Mouse (Mus musculus): ENCODE data around the gene Snupn.

- TF ChIP-seq POLR2A (IDR thresholded peaks at IDR 0.05; ENCODE audit: insufficient read length, low read depth) (peak; percentile 58), USF1 (IDR thresholded peaks at IDR 0.05; ENCODE audit: low read depth) (no peak), MYOG (IDR thresholded peaks at IDR 0.05; ENCODE audit: control insufficient read depth in 1 of 3, insufficient read depth in 1 of 3, insufficient read length in 2 of 3, low read depth in 2 of 3) (no peak), E2F4 (IDR thresholded peaks at IDR 0.05; ENCODE audit: insufficient read depth) (no peak), TCF3 (IDR thresholded peaks at IDR 0.05; ENCODE audit: insufficient read length, low read depth) (no peak), CEBPB (IDR thresholded peaks at IDR 0.05; ENCODE audit: insufficient read depth, poor library complexity, severe bottlenecking) (no peak), POLR2AphosphoS2 (IDR thresholded peaks at IDR 0.05; ENCODE audit: insufficient read length, low read depth) (no peak), TCF12 (IDR thresholded peaks at IDR 0.05; ENCODE audit: insufficient read depth, poor library complexity, severe bottlenecking) (no peak), MYOD1 (IDR thresholded peaks at IDR 0.05; ENCODE audit: control insufficient read depth in 1 of 3, insufficient read length in 2 of 3, low read depth in 2 of 3) (no peak), MAX (IDR thresholded peaks at IDR 0.05; ENCODE audit: low read depth) (no peak), SRF (IDR thresholded peaks at IDR 0.05; ENCODE audit: control insufficient read depth, insufficient read length, low read depth) (no peak), REST (IDR thresholded peaks at IDR 0.05; ENCODE audit: insufficient read depth, insufficient read length) (no peak)
Observed at GRCm38 (mm10) chr9:56995198-56996027, 44.7 kb downstream of the Snupn start.
